Mouse (Mus musculus) embryo, embryonic 10.5 days (tissue): ENCODE results near the gene Casp6.

Experiments used
- DNase-seq: peaks from one replicate; pipeline ENCODE4 v3.0.0-alpha.2; 2015; ENCODE audit warnings: low spot score

Gene Casp6

DNA sequence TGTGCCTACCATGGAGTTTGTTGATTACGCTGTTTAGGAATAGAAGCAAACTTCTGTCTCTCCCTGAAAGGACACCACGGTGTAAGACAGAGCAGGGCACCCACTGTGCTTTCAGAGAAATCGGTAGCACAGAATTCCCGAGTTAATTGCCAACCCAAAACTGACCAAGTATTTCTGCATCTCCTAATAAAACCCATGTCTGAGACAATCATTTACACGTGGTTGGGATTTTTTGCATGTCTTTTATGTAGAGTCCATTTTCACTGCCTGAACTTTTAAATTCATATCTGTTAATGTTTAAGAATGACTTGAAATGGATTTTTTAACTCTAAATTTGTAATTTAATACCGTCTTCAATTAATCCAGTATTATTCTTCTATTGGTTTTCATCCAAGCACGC lies 22.4 kb downstream of the Casp6 start:
- DNase-seq: no peak

DNA sequence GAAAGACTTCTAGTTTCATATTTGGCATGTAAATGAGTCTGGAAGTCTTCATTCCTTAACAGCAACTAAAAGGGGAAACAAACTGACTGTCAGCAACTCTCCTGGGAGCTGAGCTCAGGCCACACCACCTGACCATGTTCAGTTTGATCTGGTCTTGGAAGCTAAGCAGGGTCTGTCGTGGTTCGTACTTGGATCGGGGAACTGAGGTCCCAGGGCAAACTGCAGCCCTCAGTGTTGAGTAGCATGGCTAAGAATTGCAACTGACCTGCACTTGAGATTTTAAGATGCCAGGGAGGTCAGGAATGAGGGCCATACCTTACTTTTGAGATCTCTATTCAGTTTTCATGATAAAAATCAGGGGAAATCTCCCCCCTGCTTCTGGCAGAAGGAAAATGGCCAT lies 24.6 kb downstream of the Casp6 start:
- DNase-seq: no peak

DNA sequence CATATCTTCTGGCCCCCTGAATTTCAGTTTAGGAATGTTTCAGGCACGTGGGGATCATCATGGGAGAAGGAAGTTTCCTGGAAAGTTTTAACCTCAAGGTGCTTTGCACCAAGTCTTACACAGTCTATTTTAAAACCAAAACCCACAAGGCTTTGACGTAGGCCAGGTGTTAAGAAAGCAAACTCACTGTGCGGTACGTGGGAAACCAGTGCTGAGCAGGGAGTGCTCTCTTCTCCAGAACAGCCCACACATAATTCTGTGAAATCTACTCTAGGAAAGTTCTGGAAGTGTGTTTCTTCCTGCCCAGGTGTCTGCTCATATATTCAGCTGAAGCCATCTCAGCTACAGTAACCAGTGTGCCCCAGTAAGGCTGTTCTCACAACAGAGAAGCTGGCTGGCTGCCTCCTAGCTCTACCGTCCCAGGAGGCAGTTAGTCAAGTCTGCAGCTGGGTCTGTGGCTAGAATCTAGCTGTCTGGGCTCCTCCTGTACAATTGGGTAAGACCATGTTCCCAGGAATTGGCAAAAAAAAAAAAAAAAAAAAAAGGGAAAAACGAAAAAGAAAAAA lies 29.1 kb downstream of the Casp6 start:
- DNase-seq: no peak

DNA sequence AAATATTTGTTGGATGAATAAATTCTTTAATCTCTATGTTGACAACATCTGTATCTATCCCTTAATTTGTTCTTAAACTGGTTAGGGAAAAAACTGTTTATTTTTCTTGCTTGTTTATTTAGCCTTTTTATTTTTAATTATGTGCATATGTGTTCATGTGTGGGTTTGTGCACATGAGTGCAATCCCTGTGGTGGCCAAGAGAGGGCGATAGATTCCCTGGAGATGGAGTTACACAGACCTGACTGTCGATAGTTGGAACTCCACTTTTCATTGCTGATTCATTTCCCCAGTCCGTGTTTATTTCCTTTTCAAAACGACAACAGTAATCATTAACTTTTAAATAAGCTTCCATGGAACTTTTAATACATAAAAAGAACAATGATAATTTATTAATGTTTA lies 31.2 kb downstream of the Casp6 start:
- DNase-seq: peak; percentile 39

DNA sequence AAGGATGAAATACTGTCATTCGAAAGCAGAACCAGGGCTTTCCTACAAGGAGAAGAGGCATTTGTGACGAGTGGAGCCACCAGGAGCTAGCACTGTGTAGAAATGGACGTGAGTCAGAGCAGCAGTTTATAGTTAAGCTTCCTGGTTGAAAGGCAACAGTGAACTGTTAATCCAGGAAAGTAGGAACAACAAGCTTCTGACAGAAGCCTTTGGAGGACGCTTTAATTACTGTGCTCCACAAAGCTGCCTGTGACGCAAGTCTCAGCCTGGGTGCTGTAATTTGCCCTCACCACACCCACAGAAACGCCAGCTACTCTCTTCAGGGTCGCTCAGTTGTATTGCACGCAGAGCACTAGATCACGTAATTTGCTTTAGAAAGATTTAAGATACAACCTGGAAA lies 35.3 kb downstream of the Casp6 start:
- no peak for DNase-seq

- DNase-seq: no peak
These were observed 36.6 kb downstream of the Casp6 start for GRCm38 (mm10) chr3:129937848-129938247.

DNA sequence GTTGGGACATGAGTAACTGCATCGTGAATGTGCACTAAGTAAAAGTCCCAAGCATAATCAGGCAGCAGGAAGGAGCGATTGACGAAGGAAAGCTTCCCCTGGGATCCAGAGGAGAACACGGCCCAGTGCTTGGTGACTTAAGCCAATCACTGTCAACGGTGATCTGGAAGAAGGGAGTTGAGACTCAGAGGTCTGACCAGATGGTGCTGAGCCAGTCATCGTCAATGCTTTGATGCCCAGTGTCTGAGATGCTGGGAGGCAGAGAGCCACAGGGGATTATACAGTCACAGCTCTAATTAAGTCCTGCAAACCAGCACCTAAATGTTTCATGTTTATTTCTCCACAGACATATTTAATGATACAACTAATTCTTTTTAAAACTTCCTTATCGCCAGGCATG lies 37.8 kb downstream of the Casp6 start:
- no peak for DNase-seq

GRCm38 (mm10) chr3:129940780-129941179 lies 39.6 kb downstream of the Casp6 start:
- no peak for DNase-seq

- DNase-seq: no peak
These were observed 40.1 kb downstream of the Casp6 start for GRCm38 (mm10) chr3:129941291-129941690.

DNA sequence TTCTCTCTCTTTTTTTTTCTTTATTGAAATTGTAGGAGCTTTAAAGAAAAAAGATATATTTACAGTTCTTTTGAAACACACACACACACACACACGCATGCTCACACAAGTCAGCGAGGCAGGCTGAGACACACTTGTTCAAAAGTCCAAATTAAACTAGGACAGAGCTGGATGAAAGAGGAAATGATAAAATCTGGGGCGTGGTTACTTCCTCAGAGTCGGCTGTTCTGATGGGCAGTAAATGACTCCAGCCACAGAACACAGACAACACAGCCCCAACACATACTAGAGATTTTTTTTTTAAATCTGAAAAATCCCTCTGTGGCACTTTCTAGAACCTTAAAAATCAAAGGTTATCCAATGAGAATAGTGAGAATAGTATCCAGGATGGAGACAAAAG lies 42.6 kb downstream of the Casp6 start:
- DNase-seq: no peak

DNA sequence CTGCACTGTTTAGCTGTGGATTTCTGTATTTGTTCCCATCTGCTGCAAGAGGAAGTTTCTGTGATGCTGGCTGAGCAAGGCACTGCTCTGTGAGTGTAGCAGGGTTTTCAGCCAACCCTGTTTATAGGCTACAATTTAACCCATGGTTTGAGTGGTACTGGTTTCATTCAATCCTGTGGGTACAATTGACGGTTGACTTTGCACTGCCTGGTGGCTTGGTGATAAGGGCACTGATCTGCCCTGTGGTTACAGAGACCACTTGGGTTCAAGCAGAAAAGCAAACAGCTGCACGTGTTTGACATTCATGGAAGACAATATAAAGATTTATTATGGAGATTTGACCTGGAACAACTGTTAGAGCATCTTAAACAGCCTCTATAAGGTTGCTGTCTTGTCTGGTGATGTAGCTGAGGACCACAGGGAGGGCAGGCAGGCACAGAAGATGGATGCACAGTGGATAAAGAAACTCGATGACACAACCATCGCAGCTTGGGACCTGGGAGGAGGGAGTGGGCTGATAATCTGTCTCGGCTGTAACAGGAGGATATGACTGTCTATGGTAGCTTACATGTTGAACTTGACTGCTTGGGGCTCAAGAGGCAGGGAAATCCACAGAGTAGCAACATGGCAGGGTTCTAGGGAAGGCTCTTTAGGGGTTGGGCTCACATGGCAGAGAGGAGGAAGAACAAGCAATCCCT lies 45.1 kb downstream of the Casp6 start:
- no peak for DNase-seq

- no peak for DNase-seq
These were observed 47.1 kb downstream of the Casp6 start for GRCm38 (mm10) chr3:129948359-129948758.

- DNase-seq: no peak
These were observed 48.0 kb downstream of the Casp6 start for GRCm38 (mm10) chr3:129949158-129949773.

- no peak for DNase-seq
These were observed 52.1 kb downstream of the Casp6 start for GRCm38 (mm10) chr3:129953296-129953695.

GRCm38 (mm10) chr3:129962533-129962932 lies 61.3 kb downstream of the Casp6 start:
- DNase-seq: no peak
